ENCODE assay signal across 11 mouse cellular contexts in the genomic region with DNA sequence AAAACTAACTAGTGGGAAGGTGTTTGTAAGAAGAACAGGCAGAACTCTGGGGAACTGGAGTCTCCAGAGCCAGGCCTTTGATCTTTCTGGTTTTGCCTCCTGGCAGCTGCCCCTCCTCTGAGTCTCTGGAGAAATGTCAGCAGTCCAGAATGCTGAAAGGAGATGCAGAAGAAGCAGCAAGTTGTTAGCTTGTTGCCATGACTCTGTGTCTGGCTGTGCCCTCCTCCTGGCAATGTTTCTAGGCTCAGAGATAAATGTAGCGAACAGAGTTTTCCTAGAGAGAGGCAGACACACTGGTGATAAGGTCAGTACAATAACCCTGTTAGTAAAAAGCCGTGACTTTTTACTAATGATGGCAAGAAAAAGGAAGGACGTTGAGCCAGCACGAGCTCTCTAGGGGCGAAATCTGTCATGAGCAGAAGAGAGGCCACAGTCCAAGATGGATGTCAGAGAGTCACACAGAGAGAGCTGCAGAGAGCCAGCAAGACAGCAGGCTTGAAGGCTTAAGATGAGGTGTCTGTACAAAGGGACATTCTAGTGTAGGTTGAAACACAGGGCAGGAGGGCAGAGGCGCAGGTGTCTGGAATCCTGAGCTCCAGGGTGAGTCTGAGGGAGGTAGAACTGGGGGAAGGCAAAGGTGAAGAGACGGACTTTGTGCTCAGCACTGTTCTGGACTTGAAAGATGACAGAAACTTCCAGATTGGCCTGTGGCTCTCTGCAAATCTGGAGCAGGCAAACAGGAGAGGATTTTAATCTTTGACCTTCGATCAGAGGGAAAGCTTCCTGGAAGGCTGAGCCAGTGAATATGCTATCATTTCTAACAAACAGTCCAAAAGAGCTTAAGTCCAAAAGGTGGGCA.
A peak's percentile ranks its signal among the peaks of the same experiment; 100 is the strongest.
DNase-seq lines count a peak whose midpoint lies in the region; ATAC-seq lines count a peak whose summit lies in the region.
"Had no signal": no experiment of that assay in that cellular context is flagged by ENCODE, and none has a peak within 500 bp of the region (broad histone marks: within the 10 kb centered on the region; RNA-seq: fewer than 3 reads in every experiment).

No protein-coding gene starts in this region.

- H3K9me3 ChIP-seq in heart, embryonic 13.5 days: no peaks in the 10 kb centered on the region
- H3K9me3 ChIP-seq in hindbrain, embryonic 14.5 days (ENCODE audit: control insufficient read depth, low read length): no peaks in the 10 kb centered on the region
- H3K9me3 ChIP-seq in midbrain, embryonic 16.5 days (replicated peaks; ENCODE audit: control insufficient read depth, low read length, poor library complexity, severe bottlenecking): no peaks in the 10 kb centered on the region
- H3K9me3 ChIP-seq: embryonic facial prominence, embryonic 15.5 days; limb, embryonic 15.5 days had no signal

- peaks cover 63% of the 10 kb centered on the region for H3K4me1 ChIP-seq in heart, embryonic 13.5 days
- H3K4me1 ChIP-seq in hindbrain, embryonic 14.5 days (replicated peaks; ENCODE audit: control insufficient read depth, insufficient read depth, low read length): peaks cover 47% of the 10 kb centered on the region
- H3K4me1 ChIP-seq in midbrain, embryonic 16.5 days (ENCODE audit: control insufficient read depth, insufficient read depth, low read length): peaks cover 31% of the 10 kb centered on the region

- H3K9ac ChIP-seq in heart, embryonic 13.5 days: no peak overlapping the region
- no peak overlapping the region for H3K9ac ChIP-seq in hindbrain, embryonic 14.5 days
- no peak overlapping the region for H3K9ac ChIP-seq in midbrain, embryonic 16.5 days (ENCODE audit: low read depth, low read length)
- H3K9ac ChIP-seq: embryonic facial prominence, embryonic 15.5 days; limb, embryonic 15.5 days had no signal

- H3K36me3 ChIP-seq in heart, embryonic 13.5 days: peaks cover 2% of the 10 kb centered on the region
- H3K36me3 ChIP-seq in hindbrain, embryonic 14.5 days (replicated peaks; ENCODE audit: control insufficient read depth, insufficient read depth): 0 out of 2 replicates have a peak, but pooled peaks cover 3% of the 10 kb centered on the region
- H3K36me3 ChIP-seq in midbrain, embryonic 16.5 days (ENCODE audit: control insufficient read depth, insufficient read depth, low read length): no peaks in the 10 kb centered on the region

- no peaks in the 10 kb centered on the region for H3K27me3 ChIP-seq in heart, embryonic 13.5 days (replicated peaks)
- H3K27me3 ChIP-seq in hindbrain, embryonic 14.5 days (ENCODE audit: control insufficient read depth, insufficient read depth, low read length): no peaks in the 10 kb centered on the region
- H3K27me3 ChIP-seq in midbrain, embryonic 16.5 days (ENCODE audit: control insufficient read depth, insufficient read depth, low read depth, low read length): no peaks in the 10 kb centered on the region
- H3K27me3 ChIP-seq: embryonic facial prominence, embryonic 15.5 days; limb, embryonic 15.5 days had no signal

- H3K27ac ChIP-seq in heart, embryonic 13.5 days (replicated peaks): peak overlapping the region; percentile 63; the same call in 1 of the 2 replicates
- peak overlapping the region; percentile 63 for H3K27ac ChIP-seq in hindbrain, embryonic 14.5 days
- peak overlapping the region; percentile 63 for H3K27ac ChIP-seq in midbrain, embryonic 16.5 days (ENCODE audit: low read length)
- H3K27ac ChIP-seq: embryonic facial prominence, embryonic 15.5 days; limb, embryonic 15.5 days had no signal

- DNase-seq in heart, adult 11 months: no peak
- DNase-seq in adrenal gland, postnatal 14 days: peak; percentile 63
- peak; percentile 45 for DNase-seq in hindbrain, embryonic 14.5 days (ENCODE audit: low spot score)
- DNase-seq in right cerebral cortex, postnatal 36 days (ENCODE audit: low spot score in 2 of 2): no peak
- no peak for DNase-seq in embryo, embryonic 10.5 days (ENCODE audit: low spot score)
- no peak for DNase-seq in lung, adult 18-20 months
- DNase-seq: right cerebral cortex, postnatal 14 days had no signal

- ATAC-seq in heart, embryonic 13.5 days (ENCODE audit: extremely low read depth, insufficient number of reproducible peaks, low FRiP score, low TSS enrichment): no peak
- no peak; the same call in 1 of the 2 replicates for ATAC-seq in hindbrain, embryonic 14.5 days (ENCODE audit: low FRiP score)
- no peak for ATAC-seq in midbrain, embryonic 16.5 days

- no peak overlapping the region for H3K4me3 ChIP-seq in heart, embryonic 13.5 days
- no peak overlapping the region for H3K4me3 ChIP-seq in hindbrain, embryonic 14.5 days (replicated peaks; ENCODE audit: low read length)
- H3K4me3 ChIP-seq in midbrain, embryonic 16.5 days (ENCODE audit: low read depth, low read length): no peak overlapping the region
- H3K4me3 ChIP-seq: embryonic facial prominence, embryonic 15.5 days; limb, embryonic 15.5 days had no signal

- 56% methylated on average over 8 of the region's 8 CpGs for WGBS in heart, embryonic 13.5 days
- WGBS in hindbrain, embryonic 14.5 days: 55% methylated on average over 8 of the region's 8 CpGs
- 67% methylated on average over 8 of the region's 8 CpGs for WGBS in midbrain, embryonic 16.5 days

- no peak overlapping the region for H3K4me2 ChIP-seq in heart, embryonic 13.5 days
- no peak overlapping the region for H3K4me2 ChIP-seq in hindbrain, embryonic 14.5 days (replicated peaks)
- H3K4me2 ChIP-seq in midbrain, embryonic 16.5 days (ENCODE audit: low read length): no peak overlapping the region
- H3K4me2 ChIP-seq: embryonic facial prominence, embryonic 15.5 days; limb, embryonic 15.5 days had no signal

Comparison
In these comparisons a context has a peak if more than half of its experiments do, and no peak if none do; other contexts are left out.
1. DNase-seq: peak in adrenal gland, postnatal 14 days (single experiment) and hindbrain, embryonic 14.5 days (single experiment); none in heart, adult 11 months (single experiment), right cerebral cortex, postnatal 36 days (0 of 2), embryo, embryonic 10.5 days (single experiment) and lung, adult 18-20 months (0 of 2).
2. Peak in every context shown above with its lines, with median percentiles within 50 percentile points of each other: H3K27ac ChIP-seq.